ENCODE assay signal across 29 mouse cellular contexts in genomic region chr15:44064855-44065254, GRCm38 (mm10).
DNase-seq lines count a peak whose midpoint lies in the region; ATAC-seq and TF ChIP-seq lines count a peak whose summit lies in the region.
"Had no signal": no experiment of that assay in that cellular context is flagged by ENCODE, and none has a peak within 500 bp of the region (broad histone marks: within the 10 kb centered on the region; RNA-seq: fewer than 3 reads in every experiment).

No protein-coding gene starts in this region.

- TF ChIP-seq CTCF in testis, adult 2 months (IDR thresholded peaks at IDR 0.05; ENCODE audit: control insufficient read depth, insufficient read depth, insufficient replicate concordance, low read depth, low read length) = no peak

- H3K36me3 ChIP-seq in testis, adult 2 months (ENCODE audit: control insufficient read depth, insufficient read depth, low read length) = no peaks in the 10 kb centered on the region
- H3K36me3 ChIP-seq: embryonic facial prominence, embryonic 13.5 days; embryonic facial prominence, embryonic 15.5 days; forebrain, embryonic 10.5 days; forebrain, embryonic 12.5 days; G1E had no signal

- no peak overlapping the region for H3K27ac ChIP-seq in testis, adult 2 months (ENCODE audit: control insufficient read depth, insufficient read depth, low read depth, low read length)
- H3K27ac ChIP-seq: embryonic facial prominence, embryonic 13.5 days; embryonic facial prominence, embryonic 15.5 days; forebrain, embryonic 10.5 days; forebrain, embryonic 12.5 days had no signal

- no peaks in the 10 kb centered on the region for H3K27me3 ChIP-seq in testis, adult 2 months (ENCODE audit: control insufficient read depth, insufficient read depth, low read length)
- H3K27me3 ChIP-seq: CH12.LX; embryonic facial prominence, embryonic 13.5 days; embryonic facial prominence, embryonic 15.5 days; forebrain, embryonic 12.5 days; Patski had no signal

- no peaks in the 10 kb centered on the region for H3K4me1 ChIP-seq in testis, adult 2 months (ENCODE audit: control insufficient read depth, insufficient read depth, low read length)
- H3K4me1 ChIP-seq: embryonic facial prominence, embryonic 13.5 days; embryonic facial prominence, embryonic 15.5 days; forebrain, embryonic 10.5 days; forebrain, embryonic 12.5 days had no signal

- peak overlapping the region; percentile 79; the same call in 1 of the 2 replicates for H3K4me3 ChIP-seq in testis, adult 2 months (ENCODE audit: control insufficient read depth, low read depth, low read length)
- H3K4me3 ChIP-seq: embryonic facial prominence, embryonic 13.5 days; embryonic facial prominence, embryonic 15.5 days; erythroblast, embryonic 14.5 days; forebrain, embryonic 10.5 days; forebrain, embryonic 12.5 days had no signal

- DNase-seq in frontal cortex, postnatal 10 days (ENCODE audit: low spot score in 2 of 2) = no peak
- peak; percentile 9 for DNase-seq in left cerebral cortex, adult 11 months (ENCODE audit: low spot score)
- no peak for DNase-seq in left cerebral cortex, postnatal 4 days
- DNase-seq in testis, postnatal 14 days (ENCODE audit: low spot score) = no peak
- DNase-seq in natural killer cell, adult 2 months (ENCODE audit: low spot score in 2 of 2) = no peak
- DNase-seq: adrenal gland, adult 8-10 months; adrenal gland, postnatal 14 days; adrenal gland, postnatal 36 days; B cell, adult 2 months; cerebellum, adult 11 months; cerebellum, adult 18-20 months; cerebellum, adult 8-10 months; cerebellum, adult 9-11 months; cerebellum, postnatal 14 days; cerebellum, postnatal 36 days; embryo, embryonic 11 days had no signal

- no peak for TF ChIP-seq POLR2A in testis, adult 2 months (IDR thresholded peaks at IDR 0.05; ENCODE audit: control insufficient read depth, low read depth, low read length)

- ATAC-seq in frontal cortex, adult (ENCODE audit: low TSS enrichment) = peak; percentile 97
- ATAC-seq: activated CD4-positive, CD25-positive, alpha-beta regulatory T cell, adult 4 months; CD4-positive, CD25-positive, alpha-beta regulatory T cell, adult 4 months; forebrain, embryonic 14.5 days; Patski had no signal

- intact Hi-C loops in left cerebral cortex, postnatal 4 days (cut with DNase I) = no loop called here
